Mouse (Mus musculus) gastrocnemius, postnatal 14 days (tissue): ENCODE results near the gene Spata13. TPM values are rescaled to one million over a fixed set of nuclear protein-coding genes. Genes with fewer than 3 reads are reported as not detected.
A peak's percentile ranks its signal among the peaks of the same experiment; 100 is the strongest.

Experiments used
- DNase-seq: peaks from one replicate; pipeline ENCODE4 v3.0.0; 2021; ENCODE audit warnings: mixed read lengths
- intact Hi-C: fragments of 180-260 bp; cut with DNase I; formaldehyde crosslinking; loops from one replicate; pipeline ENCODE4 v1.15.1; 2025; ENCODE audit warnings: low total_unique reads
- total RNA-seq, 2 experiments: library from RNA; stranded (reverse); gene quantifications; 2 replicates each; pipeline ENCODE4 v1.2.3; 2021

Spata13 gene
- total RNA-seq, 2 experiments from 2014 or later = 8.4 to 15.3 TPM

GRCm38 (mm10) chr14:60763746-60764145 lies 129.9 kb downstream of the Spata13 start:
- intact Hi-C loops = loop anchor here (10.0 kb wide), 1 partner anchor 239 kb away; no protein-coding TSS in a partner anchor
- no peak for DNase-seq

GRCm38 (mm10) chr14:60764526-60764925 lies 130.7 kb downstream of the Spata13 start:
- no peak for DNase-seq
- intact Hi-C loops = loop anchor here (10.0 kb wide), 1 partner anchor 240 kb away; no protein-coding TSS in a partner anchor

GRCm38 (mm10) chr14:60765025-60765424 lies 131.2 kb downstream of the Spata13 start:
- intact Hi-C loops = loop anchor here (10.0 kb wide), 1 partner anchor 240 kb away; no protein-coding TSS in a partner anchor
- no peak for DNase-seq

- DNase-seq = no peak
- intact Hi-C loops = loop anchor here (10.0 kb wide), 1 partner anchor 243 kb away; no protein-coding TSS in a partner anchor
These were observed 134.1 kb downstream of the Spata13 start, which contains the start of gene C1qtnf9 for GRCm38 (mm10) chr14:60767884-60768283. TSS of gene C1qtnf9 (plus strand) at chr14:60768134.

- intact Hi-C loops = loop anchor here (10.0 kb wide), 1 partner anchor 245 kb away; no protein-coding TSS in a partner anchor
These were observed 135.5 kb downstream of the Spata13 start for GRCm38 (mm10) chr14:60769340-60769739.

GRCm38 (mm10) chr14:60770594-60770993 lies 136.8 kb downstream of the Spata13 start:
- intact Hi-C loops = loop anchor here (5.0 kb wide), 1 partner anchor 58 kb away; no protein-coding TSS in a partner anchor

More at GRCm38 (mm10) chr14:60769340-60769739, 135.5 kb downstream of the Spata13 start:
- no peak for DNase-seq

GRCm38 (mm10) chr14:60771057-60771456 lies 137.3 kb downstream of the Spata13 start:
- peak; percentile 67 for DNase-seq
- intact Hi-C loops = loop anchor here (5.0 kb wide), 1 partner anchor 59 kb away; no protein-coding TSS in a partner anchor

More at GRCm38 (mm10) chr14:60770594-60770993, 136.8 kb downstream of the Spata13 start:
- no peak for DNase-seq

GRCm38 (mm10) chr14:60773476-60773875 lies 139.7 kb downstream of the Spata13 start:
- DNase-seq = no peak
- intact Hi-C loops = loop anchor here (5.0 kb wide), 1 partner anchor 61 kb away; no protein-coding TSS in a partner anchor

- intact Hi-C loops = no loop called here
- no peak for DNase-seq
These were observed 142.7 kb downstream of the Spata13 start for GRCm38 (mm10) chr14:60776521-60776920.

- intact Hi-C loops = no loop called here
- no peak for DNase-seq
These were observed 143.7 kb downstream of the Spata13 start for GRCm38 (mm10) chr14:60777485-60777919.

- DNase-seq = no peak
- intact Hi-C loops = no loop called here
These were observed 145.4 kb downstream of the Spata13 start for GRCm38 (mm10) chr14:60779198-60779597.

GRCm38 (mm10) chr14:60782121-60782656 lies 148.4 kb downstream of the Spata13 start:
- no peak for DNase-seq
- intact Hi-C loops = no loop called here

GRCm38 (mm10) chr14:60783196-60783595 lies 149.4 kb downstream of the Spata13 start:
- intact Hi-C loops = no loop called here
- no peak for DNase-seq

- DNase-seq = peak; percentile 82
- intact Hi-C loops = no loop called here
These were observed 150.9 kb downstream of the Spata13 start, which contains the start of gene Mipep for GRCm38 (mm10) chr14:60784427-60785315. TSS of gene Mipep (plus strand) at chr14:60784573.

GRCm38 (mm10) chr14:60790103-60790502 lies 156.3 kb downstream of the Spata13 start:
- intact Hi-C loops = no loop called here
- DNase-seq = no peak

GRCm38 (mm10) chr14:60796600-60797322 lies 163.0 kb downstream of the Spata13 start:
- no peak for DNase-seq
- intact Hi-C loops = no loop called here

GRCm38 (mm10) chr14:60797596-60797995 lies 163.8 kb downstream of the Spata13 start:
- intact Hi-C loops = no loop called here
- no peak for DNase-seq

- intact Hi-C loops = loop anchor here (2.0 kb wide), 1 partner anchor 314 kb away; no protein-coding TSS in a partner anchor
- no peak for DNase-seq
These were observed 164.9 kb downstream of the Spata13 start for GRCm38 (mm10) chr14:60798721-60799120.
